Mouse (Mus musculus): ENCODE data around the gene Nacc1.

Nacc1 gene

DNA sequence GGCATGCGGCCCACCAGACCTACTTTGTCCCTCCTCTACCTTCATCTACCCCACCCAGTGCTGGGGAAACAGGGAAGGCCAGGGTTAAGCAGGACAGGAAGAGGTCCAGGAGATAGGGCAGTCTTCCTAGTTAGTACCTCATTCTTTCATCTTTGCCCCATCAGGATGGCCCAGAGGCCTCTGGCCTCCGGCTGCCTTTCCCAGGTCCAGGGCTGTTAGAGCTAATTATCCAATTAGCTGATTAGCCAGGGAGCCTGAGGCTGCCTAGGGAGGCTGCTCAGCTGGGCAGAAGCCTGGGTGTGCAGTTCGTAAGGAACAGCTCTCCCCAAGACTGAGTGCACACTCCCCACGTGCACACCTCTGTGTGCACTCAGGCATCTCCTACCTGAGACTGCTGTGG lies 25.7 kb upstream of the Nacc1 start:
- DNase-seq, result no peak

DNA sequence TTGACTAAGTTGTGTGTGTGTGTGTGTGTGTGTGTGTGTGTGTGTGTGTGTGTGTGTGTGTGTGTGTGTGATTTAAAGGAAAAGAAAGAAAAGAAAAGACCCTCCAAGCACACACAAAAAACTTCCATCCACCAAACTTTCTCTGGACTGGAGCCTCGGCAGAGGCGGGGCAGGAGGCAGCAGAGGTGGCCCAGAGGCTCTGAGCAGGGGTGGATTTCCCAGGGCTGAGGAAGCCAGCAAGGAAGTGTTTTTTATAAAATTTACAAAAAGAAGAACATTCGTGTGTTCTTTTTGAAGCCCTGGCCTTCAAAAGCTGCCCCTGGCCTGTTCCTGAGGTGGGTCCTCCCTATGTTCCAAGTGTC lies 25.1 kb upstream of the Nacc1 start:
- DNase-seq, result no peak

DNA sequence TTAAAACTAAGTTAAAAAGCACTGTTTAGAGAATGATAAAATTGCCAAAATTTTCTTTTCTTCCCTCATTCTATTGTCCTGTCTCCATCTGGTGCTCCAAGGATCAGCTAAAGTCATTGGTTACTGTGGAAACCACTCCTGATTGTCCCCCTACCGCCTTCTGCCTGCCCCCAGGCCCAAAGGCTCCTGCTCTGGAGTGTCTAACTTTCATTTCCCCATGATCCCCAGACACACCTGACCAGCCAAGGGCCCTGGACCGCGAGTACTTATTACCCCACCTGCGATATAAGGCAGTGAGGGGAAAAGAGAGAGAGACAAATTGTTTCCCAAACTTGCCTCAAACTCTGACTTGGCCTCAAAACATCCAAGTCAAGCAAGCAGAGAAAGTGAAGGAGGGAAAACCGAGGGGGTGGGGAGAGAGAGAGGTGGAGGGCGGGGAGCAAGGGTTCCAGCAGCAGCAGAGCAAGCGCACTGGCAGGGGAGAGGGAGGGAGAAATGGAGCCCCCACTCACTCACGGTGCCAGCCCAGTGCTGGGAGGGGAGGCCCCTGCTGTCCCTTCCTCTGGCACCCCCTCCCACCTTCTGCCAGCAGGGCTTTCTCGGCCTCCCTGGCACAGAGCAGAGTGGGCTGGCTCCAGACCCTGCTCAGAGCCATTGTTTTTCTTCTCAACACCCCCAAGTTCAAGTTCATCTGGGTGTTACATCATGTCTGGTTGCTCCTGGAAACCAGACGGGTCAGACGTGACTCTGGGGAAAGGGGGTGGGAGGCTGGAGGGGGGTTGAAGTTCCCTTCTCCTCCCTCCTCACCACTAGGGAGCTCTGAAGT lies 24.5 kb upstream of the Nacc1 start:
- no peak for DNase-seq

DNA sequence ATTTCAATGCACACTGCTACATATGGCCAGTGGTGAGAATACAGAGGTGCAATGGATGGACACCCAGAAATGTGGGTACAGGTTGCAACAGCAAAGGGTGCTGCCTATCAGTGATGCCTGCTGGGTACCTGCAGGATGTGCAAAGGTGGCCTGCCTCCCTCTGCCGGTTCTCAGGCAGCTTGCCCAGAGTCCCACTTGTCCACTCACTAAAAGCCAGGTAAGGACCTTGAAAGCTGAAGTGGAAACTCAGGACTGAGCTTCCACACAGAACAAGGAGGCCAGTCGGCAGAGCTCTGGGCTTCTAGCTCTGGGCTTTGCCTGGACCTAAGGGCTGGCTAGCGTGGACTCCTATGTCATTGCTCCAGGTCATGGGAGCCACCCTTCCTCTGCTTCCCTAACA lies 23.6 kb upstream of the Nacc1 start:
- DNase-seq, result no peak

DNA sequence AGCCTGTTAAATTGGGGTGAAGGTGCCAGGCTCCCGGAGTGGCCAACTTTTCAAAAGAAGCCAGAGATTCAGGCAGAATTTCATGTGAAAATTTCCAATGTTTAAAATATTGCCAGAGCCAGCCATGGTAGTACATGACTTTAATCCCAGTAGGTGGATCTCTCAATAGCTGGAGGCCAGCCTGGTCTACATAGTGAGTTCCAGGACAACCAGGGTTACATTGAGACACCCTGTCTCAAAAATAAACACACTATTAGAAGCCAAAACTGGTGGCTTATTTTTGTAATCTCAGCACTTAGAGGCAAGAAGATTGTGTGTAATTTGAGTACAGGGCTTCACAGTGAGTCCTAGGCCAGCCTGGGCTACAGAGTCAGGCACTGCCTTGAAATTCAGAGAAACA lies 22.3 kb upstream of the Nacc1 start:
- DNase-seq, result no peak

- DNase-seq, result peak; percentile 85
Measured at GRCm38 (mm10) chr8:84708774-84709475, 21.3 kb upstream of the Nacc1 start.

- no peak for DNase-seq
Measured at GRCm38 (mm10) chr8:84708071-84708541, 20.4 kb upstream of the Nacc1 start.

DNA sequence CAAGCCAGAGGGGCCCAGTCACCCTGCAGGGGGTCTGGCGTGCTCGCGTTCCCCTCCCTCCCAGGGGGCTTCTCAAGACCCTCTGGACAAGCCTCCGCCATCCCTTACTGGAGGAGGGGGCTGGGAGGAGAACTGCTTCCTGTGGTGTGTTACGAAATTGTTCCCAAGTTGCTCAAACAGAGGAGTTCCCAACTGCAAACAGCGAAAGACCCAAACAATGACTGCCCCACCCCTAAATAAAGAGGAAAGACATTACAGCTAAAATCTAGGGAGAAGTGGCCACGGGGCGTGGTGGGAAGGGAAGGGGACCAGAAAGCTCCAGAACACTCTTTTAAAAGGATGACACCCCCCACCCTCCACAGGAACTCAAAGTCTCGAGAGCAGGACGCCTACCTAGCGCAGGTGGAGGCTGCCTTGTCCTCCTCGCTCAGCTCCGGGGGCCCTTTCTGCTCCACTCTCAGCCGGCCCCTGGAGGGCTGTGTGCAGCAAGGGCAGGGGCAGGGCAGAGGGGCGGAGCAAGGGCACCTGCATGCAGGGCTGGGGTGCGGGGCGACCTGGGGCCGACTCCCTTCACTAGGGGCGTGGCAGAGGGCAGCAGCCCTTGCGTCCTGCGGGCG lies 19.7 kb upstream of the Nacc1 start:
- peak; percentile 47 for DNase-seq

GRCm38 (mm10) chr8:84706610-84707266 lies 19.1 kb upstream of the Nacc1 start:
- DNase-seq, result no peak

DNA sequence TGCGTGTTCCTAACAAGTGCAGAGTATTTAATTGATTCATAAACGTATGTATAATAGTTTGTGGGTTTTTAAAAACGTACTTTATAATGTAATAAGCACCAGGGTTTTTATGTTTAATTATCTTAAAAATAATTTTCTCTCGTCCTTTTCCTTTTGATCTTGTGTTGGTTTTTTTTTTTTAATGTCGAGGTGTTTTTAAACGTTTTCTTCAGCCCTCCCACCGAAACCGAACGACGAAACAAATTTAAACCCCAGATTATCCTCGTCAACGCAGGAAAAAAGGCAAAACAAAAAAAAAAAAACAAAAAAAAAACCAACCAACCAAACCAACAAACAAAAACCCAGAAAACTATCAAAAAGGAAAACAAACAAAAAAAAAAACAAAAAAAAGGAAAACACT lies 18.3 kb upstream of the Nacc1 start:
- no peak for DNase-seq

GRCm38 (mm10) chr8:84704867-84705831 lies 17.5 kb upstream of the Nacc1 start:
- DNase-seq, result no peak

- DNase-seq, result peak; percentile 88
Measured at GRCm38 (mm10) chr8:84704356-84704755, 16.7 kb upstream of the Nacc1 start.

DNA sequence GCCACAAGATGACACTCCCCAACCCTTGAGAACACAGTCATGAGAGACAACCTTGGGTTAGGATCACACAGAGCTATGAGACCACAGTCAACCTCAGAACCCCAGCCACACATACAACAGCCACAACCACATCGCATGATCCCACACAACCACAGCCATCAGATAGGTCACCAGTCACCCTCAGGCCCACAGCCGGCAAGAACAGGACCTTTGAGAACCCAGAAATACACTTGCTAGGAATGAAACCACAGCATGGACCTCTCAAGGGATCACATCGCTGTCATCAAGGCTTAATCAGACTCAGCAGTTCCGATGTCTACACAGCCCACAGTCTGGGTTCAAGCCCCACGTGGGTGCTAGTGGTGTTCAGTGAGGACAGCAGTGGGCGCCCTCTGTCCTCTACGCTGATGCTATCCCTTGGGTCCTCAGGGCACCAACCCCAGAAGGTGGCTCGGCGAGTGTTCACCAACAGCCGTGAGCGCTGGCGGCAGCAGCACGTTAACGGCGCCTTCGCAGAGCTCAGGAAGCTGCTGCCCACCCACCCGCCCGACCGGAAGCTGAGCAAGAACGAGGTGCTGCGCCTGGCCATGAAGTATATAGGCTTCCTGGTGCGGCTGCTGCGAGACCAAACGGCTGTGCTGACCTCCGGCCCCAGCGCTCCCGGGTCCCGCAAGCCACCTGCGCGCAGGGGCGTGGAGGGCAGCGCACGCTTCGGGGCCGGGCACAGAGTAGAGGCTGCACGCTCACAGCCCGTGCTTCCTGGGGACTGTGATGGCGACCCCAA lies 16.0 kb upstream of the Nacc1 start:
- DNase-seq, result peak; percentile 61

GRCm38 (mm10) chr8:84702963-84703465 lies 15.4 kb upstream of the Nacc1 start:
- no peak for DNase-seq

- DNase-seq, result no peak
Measured at GRCm38 (mm10) chr8:84702561-84702960, 14.9 kb upstream of the Nacc1 start.

GRCm38 (mm10) chr8:84700941-84701911 lies 13.6 kb upstream of the Nacc1 start, which contains the start of gene Lyl1:
Gene Lyl1 (plus strand): TSS chr8:84701457.
- DNase-seq, result peak; percentile 44

- peak; percentile 28 for DNase-seq
Measured at GRCm38 (mm10) chr8:84700526-84700925, 12.9 kb upstream of the Nacc1 start.

GRCm38 (mm10) chr8:84699861-84700322 lies 12.2 kb upstream of the Nacc1 start:
- DNase-seq, result peak; percentile 73

GRCm38 (mm10) chr8:84698929-84699401 lies 11.3 kb upstream of the Nacc1 start:
- DNase-seq, result no peak
